Mouse (Mus musculus) heart, adult 2 months (tissue): ENCODE data around the gene Rftn2.

ENCODE experiments used
- CTCF ChIP-seq: fragments of 200-600 bp; IDR thresholded peaks from 2 replicates; pipeline ENCODE4 v1.8.1; 2022; ENCODE audit warnings: antibody characterized with exemption, mild to moderate bottlenecking, moderate library complexity
- EP300 ChIP-seq: fragments of 200-500 bp; IDR thresholded peaks from 2 replicates; pipeline ENCODE4 v1.6.1; 2011; ENCODE audit warnings: low read depth, low read length, control low read depth; ENCODE audit not compliant: insufficient read depth

GRCm38 (mm10) chr1:55212771-55213170, 13.8 kb downstream of the Rftn2 start:
- TF ChIP-seq EP300 (no peak), CTCF (no peak)
